Mouse (Mus musculus) right cerebral cortex, postnatal 4 days (tissue): ENCODE results near the gene Glod4.
A peak's percentile ranks its signal among the peaks of the same experiment; 100 is the strongest.
"Not testable (repeated sequence)": the region's sequence is repeated elsewhere in the genome, so short reads cannot be mapped to it uniquely, and the experiment has no call there.

Source experiments
- DNase-seq: peaks from one replicate; pipeline ENCODE4 v3.0.0-alpha.2; 2022

The Glod4 gene

GRCm38 (mm10) chr11:76257386-76257785 is 13.9 kb upstream of the Glod4 start:
- no peak for DNase-seq

GRCm38 (mm10) chr11:76256129-76256528 is 12.6 kb upstream of the Glod4 start:
- no peak for DNase-seq

GRCm38 (mm10) chr11:76255431-76256001 is 12.0 kb upstream of the Glod4 start:
- DNase-seq = no peak

- no peak for DNase-seq
These were observed 10.4 kb upstream of the Glod4 start for GRCm38 (mm10) chr11:76253918-76254264.

GRCm38 (mm10) chr11:76253145-76253917 is 9.8 kb upstream of the Glod4 start:
- peak; percentile 89 for DNase-seq

GRCm38 (mm10) chr11:76252036-76252435 is 8.5 kb upstream of the Glod4 start:
- DNase-seq = no peak

- DNase-seq = no peak
These were observed 3.7 kb upstream of the Glod4 start for GRCm38 (mm10) chr11:76247239-76247638.

GRCm38 (mm10) chr11:76246439-76246838 is 2.9 kb upstream of the Glod4 start:
- no peak for DNase-seq

- no peak for DNase-seq
These were observed 454 bp upstream of the Glod4 start for GRCm38 (mm10) chr11:76243811-76244546.

- DNase-seq = no peak
These were observed 3.8 kb downstream of the Glod4 start for GRCm38 (mm10) chr11:76239750-76240149.

GRCm38 (mm10) chr11:76236136-76236535 is 7.4 kb downstream of the Glod4 start:
- no peak for DNase-seq

GRCm38 (mm10) chr11:76225051-76225450 is 18.5 kb downstream of the Glod4 start:
- no peak for DNase-seq

- DNase-seq = no peak
These were observed 18.9 kb downstream of the Glod4 start for GRCm38 (mm10) chr11:76224631-76225030.

GRCm38 (mm10) chr11:76217390-76217800 is 26.1 kb downstream of the Glod4 start, which contains the start of the genes Dbil5 and Gemin4:
Dbil5 (plus strand) TSS chr11:76217608.
Gemin4 (minus strand) TSS chr11:76217664.
- DNase-seq = peak; percentile 97

GRCm38 (mm10) chr11:76216681-76217389 is 26.7 kb downstream of the Glod4 start:
- peak; percentile 43 for DNase-seq

GRCm38 (mm10) chr11:76216049-76216540 is 27.4 kb downstream of the Glod4 start:
- no peak for DNase-seq

- DNase-seq = no peak
These were observed 28.5 kb downstream of the Glod4 start for GRCm38 (mm10) chr11:76215011-76215410.

GRCm38 (mm10) chr11:76213841-76214240 is 29.7 kb downstream of the Glod4 start:
- no peak for DNase-seq

GRCm38 (mm10) chr11:76211595-76211994 is 31.9 kb downstream of the Glod4 start:
- DNase-seq = not testable (repeated sequence)

GRCm38 (mm10) chr11:76210228-76210985 is 33.1 kb downstream of the Glod4 start:
- no peak for DNase-seq

GRCm38 (mm10) chr11:76206793-76207192 is 36.7 kb downstream of the Glod4 start:
- no peak for DNase-seq
